Mouse (Mus musculus): ENCODE measurements around the gene AC140267.1. TPM values are rescaled to one million over a fixed set of nuclear protein-coding genes. Genes with fewer than 3 reads are reported as not detected.

The AC140267.1 gene
- polyA plus RNA-seq, 1 experiment from 2014 or later = not detected

DNA sequence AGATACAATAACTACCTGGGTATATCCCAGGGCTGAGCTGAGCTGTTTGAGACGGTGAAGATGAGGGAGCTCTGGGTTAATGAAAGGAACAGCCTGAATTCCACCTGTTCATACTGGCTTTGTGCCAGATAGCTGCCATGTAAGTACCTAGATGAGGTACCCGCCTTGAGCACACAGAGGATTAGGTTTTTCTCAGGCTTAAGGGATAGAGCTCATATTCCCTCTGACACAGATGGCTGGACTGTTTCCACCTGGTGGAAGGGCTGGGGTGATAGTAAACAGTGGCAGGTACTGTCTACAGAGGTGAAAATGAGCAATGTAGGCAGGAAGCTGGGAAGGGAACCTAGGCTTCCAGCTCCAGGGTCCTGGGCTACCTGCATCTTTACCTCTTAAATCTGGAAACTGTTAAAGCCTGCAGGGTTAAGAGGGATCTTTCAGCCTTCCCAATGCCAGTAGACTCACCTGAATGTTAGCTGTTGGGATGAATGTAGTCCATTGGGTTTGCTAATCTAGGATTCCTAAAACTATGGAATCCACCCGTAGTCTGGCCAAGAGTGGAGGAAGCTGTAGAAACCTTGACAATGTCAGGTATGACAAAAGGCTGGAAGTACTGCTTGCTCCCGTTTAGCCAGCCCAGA, 22.1 kb downstream of the AC140267.1 start:
- DNase-seq = no peak

DNA sequence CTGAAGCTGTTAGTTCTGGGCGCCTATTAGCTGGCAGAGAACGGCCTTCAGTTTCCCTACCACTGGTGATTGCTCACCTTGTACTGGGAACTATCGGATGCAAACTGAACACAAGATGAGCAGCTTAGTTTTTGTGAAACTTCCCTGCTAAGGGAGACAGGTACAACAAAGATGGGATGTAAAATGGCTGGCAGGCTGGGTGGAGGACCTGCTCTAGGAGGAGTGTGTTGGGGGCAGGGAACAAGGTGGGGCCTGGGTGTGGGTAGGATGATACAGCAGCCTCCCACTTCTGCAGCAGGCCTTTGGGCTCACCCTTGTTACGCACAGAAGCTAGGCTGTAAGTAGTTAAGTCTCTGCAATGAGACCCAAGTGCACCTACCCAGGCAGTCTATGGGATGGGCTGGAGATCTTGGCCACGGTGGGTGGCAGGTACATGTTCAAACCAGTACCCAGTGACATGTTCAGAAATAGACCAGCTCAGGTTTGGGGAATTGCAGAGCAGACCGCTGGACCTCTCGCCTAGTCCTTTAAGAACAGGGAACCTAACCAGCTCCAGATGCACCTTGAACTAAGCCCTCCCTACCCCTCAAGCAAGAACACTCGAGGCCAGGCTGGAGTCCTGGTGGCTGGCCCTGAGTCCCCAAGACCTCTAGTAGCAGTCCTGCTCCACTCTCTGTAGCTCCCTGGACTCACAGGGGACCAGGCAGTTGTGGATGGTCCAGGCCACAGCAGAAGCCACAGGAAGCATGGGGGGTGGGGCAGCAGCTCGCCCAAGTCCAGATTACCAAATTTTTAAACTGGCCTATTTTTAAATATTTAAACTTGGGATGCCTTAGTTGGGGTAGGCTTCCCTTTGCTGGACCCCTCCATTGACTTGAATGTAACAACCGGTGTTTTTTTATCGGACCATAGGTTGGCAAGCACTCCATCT, 22.9 kb downstream of the AC140267.1 start:
- H3K4me2 ChIP-seq (ENCODE audit: low read depth, low read length) = peak overlapping the region; percentile 99
- 51% methylated on average over 11 of the region's 11 CpGs for WGBS (ENCODE audit: insufficient replicate concordance)
- peak overlapping the region; percentile 83; the same call in 1 of the 2 replicates for H3K4me3 ChIP-seq (ENCODE audit: low read depth, low read length)
- no peaks in the 10 kb centered on the region for H3K9me3 ChIP-seq (ENCODE audit: low read length)
- H3K36me3 ChIP-seq (replicated peaks; ENCODE audit: insufficient read depth, low read length) = peaks cover 41% of the 10 kb centered on the region
- H3K27me3 ChIP-seq (ENCODE audit: insufficient read depth, low read length) = no peaks in the 10 kb centered on the region
- peak overlapping the region; percentile 97 for H3K9ac ChIP-seq (replicated peaks)
- DNase-seq = peak; percentile 76
- no peak for TF ChIP-seq CTCF (IDR thresholded peaks at IDR 0.05; ENCODE audit: low read depth)
- TF ChIP-seq EP300 (IDR thresholded peaks at IDR 0.05; ENCODE audit: low read depth) = no peak
- peaks cover 54% of the 10 kb centered on the region for H3K4me1 ChIP-seq (ENCODE audit: insufficient read depth)
- ATAC-seq = peak; percentile 12
- peak overlapping the region; percentile 99 for H3K27ac ChIP-seq (ENCODE audit: low read depth)

More for the DNA sequence above, 22.1 kb downstream of the AC140267.1 start:
- ATAC-seq = no peak
- Histone ChIP-seq H3K36me3 (replicated peaks; ENCODE audit: insufficient read depth, low read length) (peaks cover 45% of the 10 kb centered on the region), H3K4me3 (ENCODE audit: low read depth, low read length) (peak overlapping the region; percentile 83), H3K4me1 (ENCODE audit: insufficient read depth) (peaks cover 49% of the 10 kb centered on the region), H3K4me2 (ENCODE audit: low read depth, low read length) (peak overlapping the region; percentile 99), H3K9ac (replicated peaks) (peak overlapping the region; percentile 97), H3K9me3 (ENCODE audit: low read length) (no peaks in the 10 kb centered on the region), H3K27ac (ENCODE audit: low read depth) (peak overlapping the region; percentile 99), H3K27me3 (ENCODE audit: insufficient read depth, low read length) (no peaks in the 10 kb centered on the region)
- no peak for TF ChIP-seq EP300 (IDR thresholded peaks at IDR 0.05; ENCODE audit: low read depth)
- TF ChIP-seq CTCF (IDR thresholded peaks at IDR 0.05; ENCODE audit: low read depth) = no peak
- 38% methylated on average over 4 of the region's 4 CpGs for WGBS (ENCODE audit: insufficient replicate concordance)

- Histone ChIP-seq H3K9me3 (ENCODE audit: low read length) (no peaks in the 10 kb centered on the region), H3K36me3 (replicated peaks; ENCODE audit: insufficient read depth, low read length) (peaks cover 41% of the 10 kb centered on the region), H3K9ac (replicated peaks) (no peak overlapping the region), H3K27me3 (ENCODE audit: insufficient read depth, low read length) (no peaks in the 10 kb centered on the region), H3K4me1 (ENCODE audit: insufficient read depth) (peaks cover 46% of the 10 kb centered on the region), H3K27ac (ENCODE audit: low read depth) (peak overlapping the region; percentile 99), H3K4me3 (ENCODE audit: low read depth, low read length) (no peak overlapping the region), H3K4me2 (ENCODE audit: low read depth, low read length) (no peak overlapping the region)
- 79% methylated on average over 8 of the region's 8 CpGs for WGBS (ENCODE audit: insufficient replicate concordance)
- ATAC-seq = no peak
- DNase-seq = no peak
- TF ChIP-seq CTCF (IDR thresholded peaks at IDR 0.05; ENCODE audit: low read depth) = no peak
- no peak for TF ChIP-seq EP300 (IDR thresholded peaks at IDR 0.05; ENCODE audit: low read depth)
Observed at GRCm38 (mm10) chr15:80259406-80260045, 23.9 kb downstream of the AC140267.1 start.

- Histone ChIP-seq H3K27ac (ENCODE audit: low read depth) (no peak overlapping the region), H3K27me3 (ENCODE audit: insufficient read depth, low read length) (no peaks in the 10 kb centered on the region), H3K4me1 (ENCODE audit: insufficient read depth) (peaks cover 47% of the 10 kb centered on the region)
Observed at GRCm38 (mm10) chr15:80260677-80261076, 25.0 kb downstream of the AC140267.1 start.

GRCm38 (mm10) chr15:80261100-80261499, 25.5 kb downstream of the AC140267.1 start:
- Histone ChIP-seq H3K9me3 (ENCODE audit: low read length) (no peaks in the 10 kb centered on the region), H3K4me3 (ENCODE audit: low read depth, low read length) (no peak overlapping the region), H3K4me2 (ENCODE audit: low read depth, low read length) (no peak overlapping the region), H3K4me1 (ENCODE audit: insufficient read depth) (peaks cover 47% of the 10 kb centered on the region), H3K9ac (replicated peaks) (no peak overlapping the region), H3K27ac (ENCODE audit: low read depth) (no peak overlapping the region), H3K27me3 (ENCODE audit: insufficient read depth, low read length) (no peaks in the 10 kb centered on the region), H3K36me3 (replicated peaks; ENCODE audit: insufficient read depth, low read length) (peaks cover 40% of the 10 kb centered on the region)
- TF ChIP-seq EP300 (IDR thresholded peaks at IDR 0.05; ENCODE audit: low read depth) = no peak
- no peak for TF ChIP-seq CTCF (IDR thresholded peaks at IDR 0.05; ENCODE audit: low read depth)
- WGBS (ENCODE audit: insufficient replicate concordance) = 68% methylated on average over 7 of the region's 7 CpGs
- ATAC-seq (no peak), DNase-seq (no peak)

More at GRCm38 (mm10) chr15:80260677-80261076, 25.0 kb downstream of the AC140267.1 start:
- Histone ChIP-seq H3K36me3 (replicated peaks; ENCODE audit: insufficient read depth, low read length) (peaks cover 41% of the 10 kb centered on the region), H3K9me3 (ENCODE audit: low read length) (no peaks in the 10 kb centered on the region), H3K4me3 (ENCODE audit: low read depth, low read length) (no peak overlapping the region), H3K4me2 (ENCODE audit: low read depth, low read length) (no peak overlapping the region), H3K9ac (replicated peaks) (no peak overlapping the region)
- DNase-seq (peak; percentile 90), ATAC-seq (no peak)
- 14% methylated on average over 3 of the region's 3 CpGs for WGBS (ENCODE audit: insufficient replicate concordance)
- TF ChIP-seq EP300 (IDR thresholded peaks at IDR 0.05; ENCODE audit: low read depth) (no peak), CTCF (IDR thresholded peaks at IDR 0.05; ENCODE audit: low read depth) (peak; percentile 98)
